Mouse (Mus musculus): ENCODE measurements around the gene Enah.

Gene Enah

GRCm38 (mm10) chr1:182019926-182020801, at the start of gene Enah:
Gene Enah (minus strand): TSS chr1:182019990.
- DNase-seq (ENCODE audit: low spot score), result peak; percentile 66

GRCm38 (mm10) chr1:182068136-182068535, 48.3 kb upstream of the Enah start:
- no peak for DNase-seq (ENCODE audit: low spot score)

GRCm38 (mm10) chr1:182066527-182067465, 47.0 kb upstream of the Enah start:
- DNase-seq (ENCODE audit: low spot score), result no peak

GRCm38 (mm10) chr1:182063716-182064115, 43.9 kb upstream of the Enah start:
- DNase-seq (ENCODE audit: low spot score), result no peak

GRCm38 (mm10) chr1:182062801-182063200, 43.0 kb upstream of the Enah start:
- no peak for DNase-seq (ENCODE audit: low spot score)

- no peak for DNase-seq (ENCODE audit: low spot score)
Observed at GRCm38 (mm10) chr1:182061203-182061602, 41.4 kb upstream of the Enah start.

DNA sequence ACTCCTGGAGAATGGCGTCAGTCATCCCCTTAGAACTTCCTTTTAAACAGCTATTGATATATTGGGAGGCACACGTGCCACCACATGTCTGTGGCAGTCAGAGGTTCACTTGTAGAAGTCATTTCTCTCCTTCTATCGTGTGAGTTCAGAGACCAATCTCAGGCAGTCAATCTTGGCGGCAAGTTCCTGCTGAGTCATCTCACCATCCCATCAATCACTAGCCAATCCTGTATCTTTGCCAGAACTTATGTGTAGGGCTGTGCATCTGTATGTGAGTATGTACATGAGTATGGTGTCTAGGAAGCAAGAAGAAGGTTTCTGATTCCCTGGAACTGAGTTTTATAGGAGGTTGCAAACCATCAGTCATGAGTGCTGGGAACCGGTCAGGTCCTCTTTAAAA, 40.0 kb upstream of the Enah start:
- no peak for DNase-seq (ENCODE audit: low spot score)

- DNase-seq (ENCODE audit: low spot score), result no peak
Observed at GRCm38 (mm10) chr1:182057998-182058397, 38.2 kb upstream of the Enah start.

DNA sequence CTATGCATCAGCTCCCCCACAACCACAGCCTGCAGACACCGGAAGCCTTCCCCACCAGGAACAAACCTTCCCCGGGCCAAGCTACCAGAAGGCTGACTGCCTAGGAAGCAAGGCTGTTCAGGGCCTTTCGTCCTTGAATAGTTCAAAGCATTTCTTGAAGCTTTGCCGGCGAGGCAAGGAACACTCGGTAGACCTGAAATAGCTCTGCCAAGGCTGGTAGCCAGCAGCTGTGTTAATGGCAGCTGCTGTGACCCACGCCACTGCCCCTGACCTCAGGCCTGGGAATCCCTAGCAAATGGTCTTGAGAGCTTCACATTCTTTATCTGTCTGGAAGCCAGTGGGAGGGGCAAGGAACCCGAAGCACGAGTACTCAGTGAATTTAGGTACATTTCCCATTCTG, 35.3 kb upstream of the Enah start:
- peak; percentile 50 for DNase-seq (ENCODE audit: low spot score)

DNA sequence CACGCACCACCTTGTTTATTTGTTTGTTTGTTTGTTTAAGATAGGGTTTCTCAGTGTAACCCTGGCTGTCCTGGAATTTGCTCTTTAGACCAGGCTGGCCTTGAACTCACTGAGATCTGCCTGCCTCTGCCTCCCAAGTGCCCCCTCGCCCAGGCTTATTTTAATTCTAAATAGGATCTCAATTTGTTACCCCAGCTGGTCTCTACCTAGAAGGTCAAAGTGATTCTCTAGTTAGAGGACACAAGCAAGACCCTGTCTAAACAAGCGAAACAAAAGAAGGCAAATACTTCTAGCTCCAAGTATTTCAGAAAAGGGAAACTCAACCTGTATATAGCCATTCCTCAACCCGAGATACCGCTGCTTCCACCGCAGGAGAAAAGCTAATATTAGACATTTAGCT, 34.9 kb upstream of the Enah start:
- no peak for DNase-seq (ENCODE audit: low spot score)

DNA sequence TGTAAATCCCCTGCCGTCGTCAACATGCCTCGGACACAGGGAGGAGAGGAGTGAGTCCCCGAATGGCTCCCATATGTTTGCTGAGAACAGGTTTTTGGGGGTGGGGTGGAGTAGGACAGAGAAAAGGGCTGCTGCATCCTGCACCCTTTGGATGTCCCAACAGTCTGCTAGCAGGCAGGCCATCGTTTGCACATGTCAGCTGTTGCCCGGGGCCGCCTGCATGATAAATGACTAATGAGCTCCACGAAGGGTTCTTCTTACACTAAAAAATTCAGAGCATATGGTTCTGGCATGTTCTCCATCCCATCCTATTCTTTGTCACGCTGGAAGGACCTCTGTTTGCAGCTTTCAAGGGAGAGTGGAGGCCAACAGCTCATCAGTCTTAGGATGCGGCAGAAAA, 33.2 kb upstream of the Enah start:
- no peak for DNase-seq (ENCODE audit: low spot score)

DNA sequence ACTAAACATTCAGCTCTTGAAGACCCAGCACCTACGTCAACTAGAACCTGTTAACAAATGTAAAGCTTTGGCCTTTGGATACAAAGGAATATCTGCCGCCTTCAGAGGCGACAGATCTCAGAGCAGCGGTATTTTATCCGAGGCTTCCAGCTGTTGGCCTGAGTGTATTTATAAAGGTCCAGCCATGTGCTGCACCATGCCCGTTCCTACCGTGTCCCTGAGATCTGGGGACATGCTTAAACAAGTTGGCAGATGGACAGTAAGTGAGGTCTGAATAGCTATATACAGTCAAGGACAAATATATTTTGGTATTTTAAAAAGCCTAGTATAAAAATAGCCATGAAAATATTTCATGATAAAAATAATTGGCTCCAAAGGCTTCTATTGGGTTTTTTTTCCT, 32.6 kb upstream of the Enah start:
- DNase-seq (ENCODE audit: low spot score), result no peak

DNA sequence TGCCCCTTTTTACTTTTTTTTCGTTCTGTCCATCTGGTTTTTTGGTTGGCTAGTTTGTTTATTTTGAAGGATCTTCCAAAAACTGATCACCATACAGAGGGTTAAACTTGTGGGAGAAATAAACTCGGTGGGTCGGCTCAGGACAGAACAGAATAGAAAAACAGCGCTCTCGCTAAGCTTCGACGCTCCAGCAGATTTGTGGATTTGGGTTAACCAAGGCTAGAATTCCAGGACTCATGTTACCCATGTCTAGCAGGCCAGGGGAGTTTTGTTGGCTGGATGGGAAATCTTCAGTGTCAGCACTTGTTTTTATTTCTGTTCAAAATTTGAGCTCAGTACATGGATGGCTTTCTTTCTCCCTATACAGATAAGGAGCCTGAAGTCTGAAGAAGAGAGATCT, 30.0 kb upstream of the Enah start:
- no peak for DNase-seq (ENCODE audit: low spot score)

DNA sequence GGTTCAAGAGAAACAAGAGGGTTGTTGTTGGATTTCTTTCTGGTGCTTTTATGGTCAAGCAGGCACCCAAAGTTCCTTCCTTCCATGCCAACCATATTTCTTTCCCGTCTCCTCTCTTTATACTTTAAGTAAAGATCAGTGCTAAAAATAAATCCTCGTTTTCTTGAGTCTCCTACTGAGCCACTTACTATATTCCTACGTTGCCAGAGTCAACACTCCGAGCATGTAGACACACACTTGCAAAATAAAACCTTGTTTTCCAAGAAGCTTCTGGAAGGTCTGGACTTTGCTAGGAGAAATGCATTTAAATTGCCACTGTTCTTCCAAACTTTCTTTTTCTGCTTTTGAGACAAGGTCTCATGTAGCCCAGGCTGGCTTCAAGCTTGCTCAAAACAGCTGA, 28.3 kb upstream of the Enah start:
- DNase-seq (ENCODE audit: low spot score), result no peak

- DNase-seq (ENCODE audit: low spot score), result no peak
Observed at GRCm38 (mm10) chr1:182047016-182047690, 27.4 kb upstream of the Enah start.

DNA sequence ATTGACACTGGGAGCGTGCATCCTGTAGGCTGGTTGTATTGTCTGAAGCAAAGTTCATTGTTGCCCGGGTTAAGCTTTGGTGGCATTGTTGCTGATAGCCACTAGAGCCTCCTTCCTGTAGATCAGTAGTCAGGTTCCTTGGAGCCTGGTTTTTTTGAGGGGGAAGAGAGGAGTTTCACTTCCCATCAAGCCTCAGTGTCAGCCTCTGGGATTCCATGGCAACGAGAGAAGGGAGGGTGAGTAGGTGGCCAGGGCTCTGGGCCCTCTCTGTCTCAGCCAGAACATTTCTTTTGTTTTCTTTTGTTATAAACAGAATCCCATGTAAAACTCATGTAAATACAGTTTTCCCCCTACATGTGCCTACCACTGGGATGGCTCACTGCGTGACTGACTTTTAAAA, 25.4 kb upstream of the Enah start:
- no peak for DNase-seq (ENCODE audit: low spot score)

DNA sequence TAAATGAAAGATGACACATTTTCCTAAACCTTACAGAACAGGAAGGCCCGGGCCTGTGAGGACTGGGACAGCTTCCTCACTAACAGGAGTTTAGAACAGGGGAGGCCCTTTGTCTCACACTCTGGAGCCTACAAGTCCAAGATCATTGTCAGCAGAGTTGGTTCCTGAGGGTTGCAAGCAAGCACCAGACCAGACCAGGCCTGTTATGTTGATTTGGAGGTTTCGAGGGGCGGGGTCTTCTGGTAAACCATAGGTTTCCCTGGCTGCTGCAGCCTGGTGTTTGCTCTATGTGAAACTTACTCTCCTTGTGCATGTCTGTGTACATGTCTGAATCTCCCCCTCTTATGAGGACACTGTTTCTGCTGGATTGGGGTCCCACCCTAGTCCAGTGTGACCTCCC, 20.7 kb upstream of the Enah start:
- DNase-seq (ENCODE audit: low spot score), result no peak

- no peak for DNase-seq (ENCODE audit: low spot score)
Observed at GRCm38 (mm10) chr1:182031757-182032156, 12.0 kb upstream of the Enah start.

DNA sequence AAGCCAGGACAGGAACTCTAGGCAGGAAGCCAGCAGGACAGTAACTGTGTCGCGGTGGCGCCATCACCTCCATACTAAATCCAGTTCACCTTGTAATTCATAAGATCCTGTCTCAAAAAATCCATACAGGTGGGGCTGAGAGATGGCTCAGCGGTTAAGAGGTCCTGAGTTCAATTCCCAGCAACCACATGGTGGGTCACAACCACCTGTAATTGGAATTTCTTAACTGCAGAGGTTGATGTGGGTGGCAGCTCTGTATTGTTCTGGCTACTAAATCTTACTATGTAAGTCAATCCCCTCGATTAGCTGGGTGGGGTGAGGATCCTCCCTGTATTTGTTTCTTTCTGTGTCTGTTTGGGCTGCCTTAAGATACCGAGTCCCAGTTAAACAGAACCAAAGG, 11.3 kb upstream of the Enah start:
- DNase-seq (ENCODE audit: low spot score), result no peak

GRCm38 (mm10) chr1:182029989-182030649, 10.3 kb upstream of the Enah start:
- DNase-seq (ENCODE audit: low spot score), result no peak

- DNase-seq (ENCODE audit: low spot score), result no peak
Observed at GRCm38 (mm10) chr1:182028231-182029210, 8.7 kb upstream of the Enah start.
